Mouse (Mus musculus) heart, embryonic 15.5 days (tissue): Measurements from ENCODE around the gene Pdxdc1. TPM values are rescaled to one million over a fixed set of nuclear protein-coding genes. Genes with fewer than 3 reads are reported as not detected.
A peak's percentile ranks its signal among the peaks of the same experiment; 100 is the strongest.
"Not testable (repeated sequence)": the region's sequence is repeated elsewhere in the genome, so short reads cannot be mapped to it uniquely, and the experiment has no call there.

Experiments
- ATAC-seq: fragments of 200-750 bp; cut with Nextera tagmentation; replicated peaks from 2 replicates; pipeline ENCODE4 v1.8.0; 2017; ENCODE audit warnings: low read depth, moderate TSS enrichment; ENCODE audit not compliant: insufficient number of reproducible peaks, insufficient read depth, low FRiP score
- H3K27ac ChIP-seq: fragments of 300-500 bp; sonication (generic); 2 replicates; pipeline ENCODE4 v1.5.1; 2015; ENCODE audit warnings: mild to moderate bottlenecking, inconsistent platforms
- H3K27me3 ChIP-seq: fragments of 300-500 bp; sonication (generic); 2 replicates; pipeline ENCODE4 v1.6.1; 2015; ENCODE audit warnings: inconsistent platforms
- H3K36me3 ChIP-seq: fragments of 300-500 bp; sonication (generic); 2 replicates; pipeline ENCODE4 v1.6.1; 2015; ENCODE audit warnings: mild to moderate bottlenecking, inconsistent platforms
- H3K4me1 ChIP-seq: fragments of 300-500 bp; sonication (generic); replicated peaks from 2 replicates; pipeline ENCODE4 v1.6.1; 2015; ENCODE audit warnings: inconsistent platforms
- H3K4me2 ChIP-seq: fragments of 300-500 bp; sonication (generic); 2 replicates; pipeline ENCODE4 v1.6.1; 2015; ENCODE audit warnings: inconsistent platforms, mild to moderate bottlenecking, moderate library complexity
- H3K4me3 ChIP-seq: fragments of 300-500 bp; sonication (generic); 2 replicates; pipeline ENCODE4 v1.5.1; 2015; ENCODE audit warnings: mild to moderate bottlenecking, inconsistent platforms
- H3K9ac ChIP-seq: fragments of 300-500 bp; sonication (generic); 2 replicates; pipeline ENCODE4 v1.6.1; 2015; ENCODE audit warnings: mild to moderate bottlenecking, inconsistent platforms
- H3K9me3 ChIP-seq: fragments of 300-500 bp; sonication (generic); replicated peaks from 2 replicates; pipeline ENCODE4 v1.6.1; 2016; ENCODE audit warnings: inconsistent platforms
- WGBS: fragments of 180-500 bp; shearing (Covaris S2); methylation state at CpG from one replicate; pipeline ENCODE4 v1.1.7; 2015; ENCODE audit warnings: mixed read lengths; 5-methylcytosine and 5-hydroxymethylcytosine counted together
- polyA plus RNA-seq: library from polyadenylated mRNA; unstranded; fragments of >200 nt; fragmentation: Nextera tagmentation; extraction: Ambion mirVana; gene quantifications from 2 replicates; pipeline ENCODE4 v1.2.1, GENCODE M21; 2015

Gene Pdxdc1
- 55.0 and 66.0 TPM in 2 replicates for polyA plus RNA-seq

- Histone ChIP-seq H3K27ac (peak within 1 kb of the TSS; percentile 78), H3K9ac (peak within 1 kb of the TSS; percentile 92), H3K4me1 (peaks cover 16% of the 10 kb centered on the region), H3K36me3 (no peaks in the 10 kb centered on the region), H3K4me3 (peak within 1 kb of the TSS; percentile 78), H3K9me3 (no peaks in the 10 kb centered on the region), H3K4me2 (peak within 1 kb of the TSS; percentile 75), H3K27me3 (no peaks in the 10 kb centered on the region)
- WGBS, result under 1% methylated on average over 49 of the region's 57 CpGs
- peak; percentile 97 for ATAC-seq
Observed at GRCm38 (mm10) chr16:13902888-13903483, at the start of gene Pdxdc1, which contains the start of gene Mpv17l. TSS of gene Pdxdc1 (minus strand) at chr16:13903131. TSS of gene Mpv17l (plus strand) at chr16:13903161.

- H3K9ac ChIP-seq, result no peak overlapping the region
- no peaks in the 10 kb centered on the region for H3K36me3 ChIP-seq
- ATAC-seq, result no peak
- H3K27me3 ChIP-seq, result no peaks in the 10 kb centered on the region
- no peaks in the 10 kb centered on the region for H3K4me1 ChIP-seq
- no peak overlapping the region for H3K4me3 ChIP-seq
- 78% methylated on average over 3 of the region's 3 CpGs for WGBS
- no peak overlapping the region for H3K27ac ChIP-seq
- H3K4me2 ChIP-seq, result no peak overlapping the region
- H3K9me3 ChIP-seq, result no peaks in the 10 kb centered on the region
Observed at GRCm38 (mm10) chr16:13951245-13951644, 48.3 kb upstream of the Pdxdc1 start.

- Histone ChIP-seq H3K9me3 (no peaks in the 10 kb centered on the region), H3K27ac (no peak overlapping the region), H3K4me2 (no peak overlapping the region), H3K36me3 (no peaks in the 10 kb centered on the region), H3K4me3 (no peak overlapping the region), H3K9ac (no peak overlapping the region), H3K4me1 (no peaks in the 10 kb centered on the region), H3K27me3 (peaks cover 13% of the 10 kb centered on the region)
- WGBS, result 88% methylated on average over 1 of the region's 1 CpGs
- ATAC-seq, result no peak; the same call in 1 of the 2 replicates
Observed at GRCm38 (mm10) chr16:13946306-13946705, 43.4 kb upstream of the Pdxdc1 start.

- peaks cover 7% of the 10 kb centered on the region; the same call in 1 of the 2 replicates for H3K4me1 ChIP-seq
- no peaks in the 10 kb centered on the region for H3K36me3 ChIP-seq
- 65% methylated on average over 4 of the region's 4 CpGs for WGBS
- no peak overlapping the region for H3K4me2 ChIP-seq
- H3K9ac ChIP-seq, result no peak overlapping the region
- H3K27ac ChIP-seq, result no peak overlapping the region
- no peak overlapping the region for H3K4me3 ChIP-seq
- H3K9me3 ChIP-seq, result no peaks in the 10 kb centered on the region
- H3K27me3 ChIP-seq, result peaks cover 21% of the 10 kb centered on the region
- no peak for ATAC-seq
Observed at GRCm38 (mm10) chr16:13945153-13945552, 42.2 kb upstream of the Pdxdc1 start.

GRCm38 (mm10) chr16:13944752-13945151, 41.8 kb upstream of the Pdxdc1 start:
- Histone ChIP-seq H3K36me3 (no peaks in the 10 kb centered on the region), H3K27ac (no peak overlapping the region), H3K4me1 (peaks cover 7% of the 10 kb centered on the region; the same call in 1 of the 2 replicates), H3K4me2 (no peak overlapping the region), H3K9ac (no peak overlapping the region), H3K9me3 (no peaks in the 10 kb centered on the region), H3K4me3 (no peak overlapping the region), H3K27me3 (peaks cover 21% of the 10 kb centered on the region)
- WGBS, result 71% methylated on average over 5 of the region's 5 CpGs
- no peak for ATAC-seq

GRCm38 (mm10) chr16:13944178-13944577, 41.2 kb upstream of the Pdxdc1 start:
- no peaks in the 10 kb centered on the region for H3K36me3 ChIP-seq
- H3K4me2 ChIP-seq, result no peak overlapping the region
- H3K27ac ChIP-seq, result no peak overlapping the region
- H3K4me1 ChIP-seq, result peaks cover 7% of the 10 kb centered on the region; the same call in 1 of the 2 replicates
- H3K27me3 ChIP-seq, result peaks cover 21% of the 10 kb centered on the region
- no peak for ATAC-seq
- WGBS, result 39% methylated on average over 4 of the region's 4 CpGs
- H3K9ac ChIP-seq, result no peak overlapping the region
- no peaks in the 10 kb centered on the region for H3K9me3 ChIP-seq
- no peak overlapping the region for H3K4me3 ChIP-seq

- peak overlapping the region; percentile 56 for H3K9ac ChIP-seq
- WGBS, result 2% methylated on average over 34 of the region's 34 CpGs
- no peaks in the 10 kb centered on the region for H3K36me3 ChIP-seq
- peak overlapping the region; percentile 64 for H3K4me3 ChIP-seq
- H3K9me3 ChIP-seq, result no peaks in the 10 kb centered on the region
- H3K4me2 ChIP-seq, result peak overlapping the region; percentile 99
- ATAC-seq, result peak; percentile 50
- H3K27ac ChIP-seq, result no peak overlapping the region
- peaks cover 21% of the 10 kb centered on the region for H3K27me3 ChIP-seq
- peaks cover 7% of the 10 kb centered on the region; the same call in 1 of the 2 replicates for H3K4me1 ChIP-seq
Observed at GRCm38 (mm10) chr16:13940847-13941395, 38.0 kb upstream of the Pdxdc1 start.

- ATAC-seq, result peak; percentile 78
- H3K27ac ChIP-seq, result no peak overlapping the region
- H3K4me1 ChIP-seq, result peaks cover 7% of the 10 kb centered on the region; the same call in 1 of the 2 replicates
- 5% methylated on average over 28 of the region's 28 CpGs for WGBS
- peaks cover 21% of the 10 kb centered on the region for H3K27me3 ChIP-seq
- peak overlapping the region; percentile 64 for H3K4me3 ChIP-seq
- H3K9ac ChIP-seq, result peak overlapping the region; percentile 56
- no peaks in the 10 kb centered on the region for H3K36me3 ChIP-seq
- H3K9me3 ChIP-seq, result no peaks in the 10 kb centered on the region
- peak overlapping the region; percentile 99 for H3K4me2 ChIP-seq
Observed at GRCm38 (mm10) chr16:13940139-13940846, 37.4 kb upstream of the Pdxdc1 start.

GRCm38 (mm10) chr16:13927456-13928075, 24.6 kb upstream of the Pdxdc1 start:
- H3K27ac ChIP-seq, result no peak overlapping the region
- H3K9me3 ChIP-seq, result 0 out of 2 replicates have a peak, but pooled peaks cover 4% of the 10 kb centered on the region
- H3K4me3 ChIP-seq, result no peak overlapping the region
- H3K27me3 ChIP-seq, result no peaks in the 10 kb centered on the region
- ATAC-seq, result no peak
- no peak overlapping the region for H3K4me2 ChIP-seq
- no peaks in the 10 kb centered on the region for H3K4me1 ChIP-seq
- 81% methylated on average over 4 of the region's 4 CpGs for WGBS
- H3K9ac ChIP-seq, result no peak overlapping the region
- H3K36me3 ChIP-seq, result no peaks in the 10 kb centered on the region

- H3K27ac ChIP-seq, ATAC-seq, H3K36me3 ChIP-seq, H3K9me3 ChIP-seq, H3K4me3 ChIP-seq, H3K4me2 ChIP-seq, H3K4me1 ChIP-seq, H3K9ac ChIP-seq, H3K27me3 ChIP-seq: not testable (repeated sequence)
- WGBS, result 87% methylated on average over 5 of the region's 5 CpGs
Observed at GRCm38 (mm10) chr16:13922966-13923365, 20.0 kb upstream of the Pdxdc1 start.

GRCm38 (mm10) chr16:13922499-13922898, 19.6 kb upstream of the Pdxdc1 start:
- not testable (repeated sequence) for ATAC-seq, H3K27me3 ChIP-seq, H3K36me3 ChIP-seq, H3K4me3 ChIP-seq, H3K4me2 ChIP-seq, H3K9ac ChIP-seq, H3K9me3 ChIP-seq, H3K4me1 ChIP-seq, H3K27ac ChIP-seq
- WGBS, result 82% methylated on average over 3 of the region's 3 CpGs
